Mouse (Mus musculus): ENCODE measurements around the gene Olfr429.

GRCm38 (mm10) chr1:174096591-174096990 lies 12.5 kb downstream of the Olfr429 start, which contains the start of gene Olfr427:
- TF ChIP-seq CTCF (IDR thresholded peaks at IDR 0.05; ENCODE audit: control insufficient read depth, insufficient read depth, low read length) (no peak), POLR2A (IDR thresholded peaks at IDR 0.05; ENCODE audit: borderline replicate concordance, control insufficient read depth, low read depth, low read length) (no peak)
